Mouse (Mus musculus): Measurements from ENCODE around the gene Enc1. TPM values are rescaled to one million over a fixed set of nuclear protein-coding genes. Genes with fewer than 3 reads are reported as not detected.

Gene Enc1
- polyA plus RNA-seq, 1 experiment from 2014 or later, result 143 TPM

DNA sequence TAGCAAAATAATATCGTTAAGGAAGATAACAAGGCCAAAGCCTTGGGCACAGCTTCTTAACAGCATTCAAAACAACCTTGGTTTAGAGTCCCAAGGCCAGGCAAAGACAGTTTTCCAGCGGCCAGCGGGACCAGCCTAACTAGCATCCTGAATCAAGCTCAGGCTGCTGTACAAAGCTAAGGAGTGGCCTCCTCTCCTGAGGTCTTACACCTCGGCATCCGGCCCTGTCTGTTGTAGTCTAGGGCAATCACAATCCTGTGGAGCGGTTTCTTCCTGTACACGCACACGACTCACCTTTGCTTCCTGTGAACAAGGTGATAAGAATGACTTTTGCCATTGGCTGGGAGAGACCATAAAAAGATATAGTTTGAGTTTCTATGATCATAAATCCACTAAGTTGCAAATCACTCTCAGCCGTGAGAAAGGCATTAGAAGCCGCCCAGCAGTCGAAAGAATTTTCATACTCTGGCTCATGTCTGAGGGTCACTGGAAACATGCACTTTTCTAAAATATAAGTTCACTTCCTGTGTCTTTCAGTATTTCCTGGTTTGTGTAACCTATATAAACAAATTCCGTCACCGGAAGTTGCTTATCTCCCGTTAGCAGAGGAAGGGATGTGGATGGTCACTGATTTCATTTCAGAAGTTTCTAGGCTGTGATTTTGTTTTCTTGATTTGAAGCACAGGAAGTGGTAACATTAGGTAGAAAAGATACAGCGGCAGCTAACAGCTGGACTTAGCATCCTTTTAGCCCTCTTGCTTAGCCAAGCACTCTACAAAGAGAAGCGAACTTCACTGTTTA lies 2.5 kb upstream of the Enc1 start:
- Histone ChIP-seq H3K27me3 (replicated peaks; ENCODE audit: control insufficient read depth, insufficient read depth, low read length) (no peaks in the 10 kb centered on the region), H3K9ac (replicated peaks; ENCODE audit: low read depth, low read length) (no peak overlapping the region), H3K27ac (ENCODE audit: low read length) (peak overlapping the region; percentile 99), H3K4me1 (replicated peaks; ENCODE audit: control insufficient read depth, insufficient read depth, low read length) (peaks cover 32% of the 10 kb centered on the region), H3K9me3 (ENCODE audit: control insufficient read depth, low read length) (no peaks in the 10 kb centered on the region), H3K4me2 (ENCODE audit: low read length) (no peak overlapping the region), H3K4me3 (replicated peaks; ENCODE audit: low read length) (no peak overlapping the region), H3K36me3 (ENCODE audit: control insufficient read depth, insufficient read depth) (no peaks in the 10 kb centered on the region)
- WGBS, result 44% methylated on average over 16 of the region's 16 CpGs
- ATAC-seq, result no peak

DNA sequence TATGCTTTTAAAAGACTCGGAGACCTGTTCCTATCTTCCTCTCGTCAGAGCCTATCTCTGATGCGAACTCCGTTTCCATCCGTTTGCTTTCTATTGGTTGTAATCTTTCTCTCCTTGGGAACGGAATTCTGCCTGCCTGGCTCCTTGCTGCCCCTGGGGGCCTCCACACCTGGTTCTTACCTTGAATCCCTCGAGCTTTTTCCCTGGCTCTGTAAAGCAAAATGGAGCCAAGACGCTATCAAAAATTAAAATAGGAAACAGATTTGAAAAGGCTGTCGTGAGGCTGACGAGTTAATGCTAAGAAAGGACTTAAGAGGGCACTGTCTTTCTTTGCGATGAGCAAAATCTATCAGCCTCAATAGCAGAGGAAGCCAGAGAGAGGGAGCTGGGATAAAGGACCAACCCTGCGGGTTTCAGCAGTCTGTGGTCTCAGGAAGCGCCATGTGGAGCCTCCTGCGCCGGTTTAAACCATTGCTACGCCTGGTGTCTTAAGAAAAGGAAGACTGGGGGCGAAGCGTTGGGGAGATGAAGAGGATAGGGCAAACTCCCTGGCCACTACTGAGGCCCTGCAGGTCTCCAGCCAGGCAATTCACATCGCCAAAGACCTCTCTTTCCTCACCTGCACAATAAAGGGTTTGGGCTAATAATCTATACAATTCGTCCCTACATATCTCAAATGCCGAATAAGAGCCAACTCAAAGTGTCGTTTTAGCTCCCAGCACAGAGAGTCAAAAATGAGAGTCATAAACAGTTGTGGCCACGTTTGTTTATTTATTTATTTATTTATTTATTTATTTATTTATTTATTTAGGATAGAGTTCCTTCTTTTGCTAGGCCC lies 1.3 kb upstream of the Enc1 start:
- no peaks in the 10 kb centered on the region for H3K9me3 ChIP-seq (ENCODE audit: control insufficient read depth, low read length)
- WGBS, result 8% methylated on average over 23 of the region's 23 CpGs
- H3K9ac ChIP-seq (replicated peaks; ENCODE audit: low read depth, low read length), result peak overlapping the region; percentile 97
- no peaks in the 10 kb centered on the region for H3K27me3 ChIP-seq (replicated peaks; ENCODE audit: control insufficient read depth, insufficient read depth, low read length)
- H3K36me3 ChIP-seq (ENCODE audit: control insufficient read depth, insufficient read depth), result no peaks in the 10 kb centered on the region
- peak overlapping the region; percentile 86 for H3K4me2 ChIP-seq (ENCODE audit: low read length)
- H3K4me3 ChIP-seq (replicated peaks; ENCODE audit: low read length), result peak overlapping the region; percentile 91
- peak; percentile 56 for ATAC-seq
- H3K27ac ChIP-seq (ENCODE audit: low read length), result peak overlapping the region; percentile 99
- H3K4me1 ChIP-seq (replicated peaks; ENCODE audit: control insufficient read depth, insufficient read depth, low read length), result peaks cover 41% of the 10 kb centered on the region

DNA sequence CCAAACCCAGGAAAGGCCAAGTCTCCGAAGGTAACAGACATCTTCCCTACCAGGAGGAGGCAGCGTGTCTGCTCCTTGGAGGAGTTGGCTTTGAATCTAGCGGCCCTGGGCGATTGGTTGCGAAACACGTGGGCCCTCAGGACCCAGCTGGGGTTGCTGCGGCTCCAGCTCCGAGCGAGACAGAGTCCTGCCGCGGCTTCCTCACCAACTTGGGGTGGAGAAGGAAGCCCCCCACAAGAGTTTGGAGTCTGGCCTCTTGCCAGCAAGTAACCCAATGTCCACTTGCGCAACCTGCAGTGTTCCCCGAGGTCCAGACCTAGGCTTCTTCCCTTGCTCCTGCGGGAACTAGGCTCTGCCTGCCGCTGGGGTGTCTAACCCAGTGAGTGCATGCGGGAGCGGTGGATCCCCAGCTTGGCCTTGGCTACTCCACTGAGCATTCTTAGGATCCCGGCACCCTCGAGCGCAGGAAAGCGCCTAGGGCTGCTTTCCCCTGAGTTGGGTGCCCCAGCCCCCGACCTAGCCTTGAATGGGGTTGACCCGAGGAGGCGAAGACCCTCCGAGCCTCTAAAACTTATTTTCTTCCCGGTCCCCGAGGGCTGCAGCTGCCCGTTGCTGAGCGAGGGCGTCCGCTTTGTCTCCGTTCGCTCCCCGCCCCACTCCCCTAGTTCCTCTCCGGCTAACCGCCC lies 483 bp upstream of the Enc1 start:
- Histone ChIP-seq H3K4me3 (replicated peaks; ENCODE audit: low read length) (peak overlapping the region; percentile 91), H3K36me3 (ENCODE audit: control insufficient read depth, insufficient read depth) (peaks cover 4% of the 10 kb centered on the region; the same call in 1 of the 2 replicates), H3K9me3 (ENCODE audit: control insufficient read depth, low read length) (no peaks in the 10 kb centered on the region), H3K27me3 (replicated peaks; ENCODE audit: control insufficient read depth, insufficient read depth, low read length) (no peaks in the 10 kb centered on the region), H3K9ac (replicated peaks; ENCODE audit: low read depth, low read length) (peak overlapping the region; percentile 97), H3K4me1 (replicated peaks; ENCODE audit: control insufficient read depth, insufficient read depth, low read length) (peaks cover 46% of the 10 kb centered on the region), H3K4me2 (ENCODE audit: low read length) (peak overlapping the region; percentile 86), H3K27ac (ENCODE audit: low read length) (peak overlapping the region; percentile 99)
- WGBS, result 0% methylated on average over 36 of the region's 36 CpGs
- peak; percentile 50 for ATAC-seq

DNA sequence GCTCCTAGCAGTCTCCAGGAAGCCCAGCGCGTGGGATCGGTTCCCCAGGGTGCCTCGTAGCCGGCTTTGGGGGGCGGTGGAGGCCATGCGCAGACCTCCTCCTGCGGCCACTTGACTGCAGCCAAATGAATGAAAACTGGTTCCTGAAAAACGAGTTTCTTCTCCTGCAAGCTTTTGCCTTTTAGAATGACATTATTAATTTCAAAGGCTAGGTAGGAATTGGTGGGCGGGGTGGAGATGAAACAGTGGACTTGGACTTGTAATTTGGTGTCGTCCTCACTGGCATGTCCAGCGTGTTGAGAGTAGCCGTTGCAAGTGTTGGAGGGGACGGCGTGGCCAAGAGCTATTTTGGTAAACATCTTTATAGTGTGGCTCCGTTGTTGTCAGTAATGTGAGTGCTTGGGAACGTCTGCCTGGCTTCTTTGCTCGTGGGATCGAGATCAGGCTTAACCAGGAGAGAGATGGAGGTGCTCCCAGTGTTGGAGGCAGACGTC lies 929 bp downstream of the Enc1 start:
- peak overlapping the region; percentile 91 for H3K4me3 ChIP-seq (replicated peaks; ENCODE audit: low read length)
- H3K27me3 ChIP-seq (replicated peaks; ENCODE audit: control insufficient read depth, insufficient read depth, low read length), result no peaks in the 10 kb centered on the region
- H3K36me3 ChIP-seq (ENCODE audit: control insufficient read depth, insufficient read depth), result peaks cover 16% of the 10 kb centered on the region
- H3K9me3 ChIP-seq (ENCODE audit: control insufficient read depth, low read length), result no peaks in the 10 kb centered on the region
- H3K4me1 ChIP-seq (replicated peaks; ENCODE audit: control insufficient read depth, insufficient read depth, low read length), result peaks cover 58% of the 10 kb centered on the region
- peak overlapping the region; percentile 97 for H3K9ac ChIP-seq (replicated peaks; ENCODE audit: low read depth, low read length)
- peak overlapping the region; percentile 99 for H3K27ac ChIP-seq (ENCODE audit: low read length)
- peak overlapping the region; percentile 86 for H3K4me2 ChIP-seq (ENCODE audit: low read length)
- ATAC-seq, result no peak
- under 1% methylated on average over 20 of the region's 20 CpGs for WGBS

DNA sequence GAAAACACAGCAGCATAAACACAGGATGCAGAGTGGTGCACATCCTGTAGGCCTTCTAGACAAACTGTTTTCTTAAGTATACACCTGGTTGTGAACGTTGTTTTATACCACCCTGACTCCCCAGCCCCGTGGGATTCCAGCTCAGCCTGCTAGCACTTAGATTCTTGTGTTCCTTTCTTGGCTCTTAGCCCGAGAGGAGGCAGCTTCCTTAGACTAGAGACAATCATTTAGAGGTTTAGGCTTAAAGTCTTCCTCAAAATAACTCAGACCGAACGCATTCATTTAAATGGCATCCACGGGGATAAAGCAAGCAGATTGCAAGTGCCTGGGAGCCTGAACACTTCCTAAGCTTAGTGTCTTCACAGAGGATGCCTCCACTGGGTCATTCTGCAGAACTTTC lies 1.8 kb downstream of the Enc1 start:
- Histone ChIP-seq H3K27me3 (replicated peaks; ENCODE audit: control insufficient read depth, insufficient read depth, low read length) (no peaks in the 10 kb centered on the region), H3K9ac (replicated peaks; ENCODE audit: low read depth, low read length) (peak overlapping the region; percentile 97), H3K4me2 (ENCODE audit: low read length) (peak overlapping the region; percentile 86), H3K4me3 (replicated peaks; ENCODE audit: low read length) (peak overlapping the region; percentile 91), H3K27ac (ENCODE audit: low read length) (peak overlapping the region; percentile 99), H3K4me1 (replicated peaks; ENCODE audit: control insufficient read depth, insufficient read depth, low read length) (peaks cover 66% of the 10 kb centered on the region), H3K9me3 (ENCODE audit: control insufficient read depth, low read length) (no peaks in the 10 kb centered on the region), H3K36me3 (ENCODE audit: control insufficient read depth, insufficient read depth) (peaks cover 16% of the 10 kb centered on the region)
- WGBS, result under 1% methylated on average over 6 of the region's 6 CpGs
- no peak for ATAC-seq

DNA sequence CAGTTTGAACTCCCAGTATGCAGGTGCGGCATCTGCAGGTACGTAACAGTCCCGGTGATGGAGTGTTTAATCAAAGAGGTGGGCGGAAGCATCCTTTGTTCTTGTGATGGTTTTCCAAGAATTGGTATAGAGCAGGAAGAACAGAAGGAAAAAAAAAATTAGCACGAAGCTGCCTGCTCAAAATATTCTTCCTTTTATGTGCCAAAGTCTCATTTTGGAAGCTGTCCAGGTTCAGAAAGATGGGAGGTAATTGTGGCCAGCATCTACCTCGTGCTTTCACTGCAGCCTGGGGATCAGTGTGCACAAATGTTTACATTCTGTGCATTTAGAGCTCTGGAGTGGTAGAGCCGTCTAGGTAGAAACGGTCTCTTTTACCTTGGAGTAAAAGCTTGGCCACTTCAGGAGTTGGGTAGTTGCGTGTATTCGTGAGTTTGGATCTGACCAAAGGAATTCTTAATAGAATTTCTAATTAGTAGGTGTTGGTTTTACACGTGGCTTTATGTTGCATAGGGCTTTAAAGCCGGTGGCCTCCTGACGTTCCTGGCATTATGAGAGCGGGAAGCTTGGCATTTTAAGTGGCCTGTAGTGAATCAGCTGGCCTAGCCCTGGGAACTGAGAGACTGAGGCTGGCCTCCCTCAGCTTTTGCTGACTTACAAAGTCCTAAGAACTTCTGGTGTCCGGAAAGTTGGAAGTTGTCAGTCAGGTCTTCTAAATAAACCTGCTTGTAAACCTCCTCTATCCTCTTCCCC lies 3.2 kb downstream of the Enc1 start:
- no peak for ATAC-seq
- Histone ChIP-seq H3K4me2 (ENCODE audit: low read length) (peak overlapping the region; percentile 86), H3K27ac (ENCODE audit: low read length) (peak overlapping the region; percentile 99), H3K9me3 (ENCODE audit: control insufficient read depth, low read length) (no peaks in the 10 kb centered on the region), H3K36me3 (ENCODE audit: control insufficient read depth, insufficient read depth) (peaks cover 16% of the 10 kb centered on the region), H3K27me3 (replicated peaks; ENCODE audit: control insufficient read depth, insufficient read depth, low read length) (no peaks in the 10 kb centered on the region), H3K4me3 (replicated peaks; ENCODE audit: low read length) (peak overlapping the region; percentile 91), H3K9ac (replicated peaks; ENCODE audit: low read depth, low read length) (peak overlapping the region; percentile 97), H3K4me1 (replicated peaks; ENCODE audit: control insufficient read depth, insufficient read depth, low read length) (peaks cover 68% of the 10 kb centered on the region)
- 3% methylated on average over 15 of the region's 15 CpGs for WGBS

DNA sequence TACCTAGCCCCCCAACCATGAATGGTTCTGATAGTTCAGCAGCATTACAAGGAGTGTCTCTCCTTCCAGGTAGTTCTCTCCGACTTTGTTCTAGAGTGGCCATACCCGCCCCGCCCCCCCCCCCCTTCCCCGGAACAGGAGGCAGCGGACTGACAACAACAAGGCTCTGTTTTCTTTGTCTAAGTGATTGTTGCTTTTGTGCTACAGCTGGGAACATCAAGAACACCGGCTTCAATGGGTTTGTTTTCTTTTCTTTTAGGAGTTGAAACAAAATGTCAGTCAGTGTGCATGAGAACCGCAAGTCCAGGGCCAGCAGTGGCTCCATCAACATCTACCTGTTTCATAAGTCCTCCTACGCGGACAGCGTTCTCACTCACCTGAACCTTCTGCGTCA lies 3.8 kb downstream of the Enc1 start:
- Histone ChIP-seq H3K4me1 (replicated peaks; ENCODE audit: control insufficient read depth, insufficient read depth, low read length) (peaks cover 71% of the 10 kb centered on the region), H3K9me3 (ENCODE audit: control insufficient read depth, low read length) (no peaks in the 10 kb centered on the region)

DNA sequence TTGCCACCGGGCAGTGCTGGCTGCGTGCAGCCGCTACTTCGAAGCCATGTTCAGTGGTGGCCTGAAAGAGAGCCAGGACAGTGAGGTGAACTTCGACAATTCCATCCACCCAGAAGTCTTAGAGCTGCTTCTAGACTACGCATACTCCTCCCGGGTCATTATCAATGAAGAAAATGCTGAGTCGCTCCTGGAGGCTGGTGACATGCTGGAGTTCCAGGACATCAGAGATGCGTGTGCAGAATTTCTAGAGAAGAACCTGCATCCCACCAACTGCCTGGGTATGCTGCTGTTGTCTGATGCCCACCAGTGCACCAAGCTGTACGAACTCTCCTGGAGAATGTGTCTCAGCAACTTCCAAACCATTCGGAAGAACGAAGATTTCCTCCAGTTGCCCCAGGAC lies 4.3 kb downstream of the Enc1 start:
- WGBS, result 73% methylated on average over 12 of the region's 12 CpGs
- peak overlapping the region; percentile 9; the same call in 1 of the 2 replicates for H3K9ac ChIP-seq (replicated peaks; ENCODE audit: low read depth, low read length)
- H3K36me3 ChIP-seq (ENCODE audit: control insufficient read depth, insufficient read depth), result peaks cover 16% of the 10 kb centered on the region

More for the DNA sequence above, 3.8 kb downstream of the Enc1 start:
- no peaks in the 10 kb centered on the region for H3K27me3 ChIP-seq (replicated peaks; ENCODE audit: control insufficient read depth, insufficient read depth, low read length)
- 30% methylated on average over 10 of the region's 11 CpGs for WGBS
- H3K27ac ChIP-seq (ENCODE audit: low read length), result peak overlapping the region; percentile 99
- H3K4me3 ChIP-seq (replicated peaks; ENCODE audit: low read length), result peak overlapping the region; percentile 91
- H3K4me2 ChIP-seq (ENCODE audit: low read length), result peak overlapping the region; percentile 86
- peaks cover 16% of the 10 kb centered on the region for H3K36me3 ChIP-seq (ENCODE audit: control insufficient read depth, insufficient read depth)
- no peak for ATAC-seq
- H3K9ac ChIP-seq (replicated peaks; ENCODE audit: low read depth, low read length), result peak overlapping the region; percentile 97

More for the DNA sequence above, 4.3 kb downstream of the Enc1 start:
- Histone ChIP-seq H3K4me3 (replicated peaks; ENCODE audit: low read length) (peak overlapping the region; percentile 91), H3K27ac (ENCODE audit: low read length) (no peak overlapping the region), H3K27me3 (replicated peaks; ENCODE audit: control insufficient read depth, insufficient read depth, low read length) (no peaks in the 10 kb centered on the region), H3K9me3 (ENCODE audit: control insufficient read depth, low read length) (no peaks in the 10 kb centered on the region), H3K4me1 (replicated peaks; ENCODE audit: control insufficient read depth, insufficient read depth, low read length) (peaks cover 71% of the 10 kb centered on the region), H3K4me2 (ENCODE audit: low read length) (peak overlapping the region; percentile 86)
- ATAC-seq, result no peak
